Mouse (Mus musculus) erythroblast, embryonic 14.5 days (primary cell): Measurements from ENCODE around the gene Shisal2b. TPM values are rescaled to one million over a fixed set of nuclear protein-coding genes. Genes with fewer than 3 reads are reported as not detected.

ENCODE experiments used
- H3K27me3 ChIP-seq: 2 replicates; pipeline ENCODE4 v1.6.1; 2012; ENCODE audit warnings: inconsistent platforms; ENCODE audit not compliant: control insufficient read depth
- H3K36me3 ChIP-seq: 2 replicates; pipeline ENCODE4 v1.6.1; 2012; ENCODE audit warnings: mild to moderate bottlenecking, inconsistent platforms; ENCODE audit not compliant: control insufficient read depth
- H3K4me1 ChIP-seq: 2 replicates; pipeline ENCODE4 v1.6.1; 2012; ENCODE audit warnings: inconsistent platforms; ENCODE audit not compliant: control insufficient read depth
- H3K4me3 ChIP-seq: replicated peaks from 2 replicates; pipeline ENCODE3; 2012; ENCODE audit warnings: moderate library complexity, mild to moderate bottlenecking, inconsistent platforms
- H3K9me3 ChIP-seq: 2 replicates; pipeline ENCODE4 v1.6.1; 2012; ENCODE audit warnings: low read length, inconsistent platforms, mixed read lengths; ENCODE audit not compliant: control insufficient read depth
- GATA1 ChIP-seq: IDR thresholded peaks from 2 replicates; pipeline ENCODE4 v1.6.1; 2012; ENCODE audit warnings: low read length, inconsistent platforms, mixed read lengths
- TAL1 ChIP-seq: IDR thresholded peaks from 3 replicates; pipeline ENCODE4 v1.6.1; 2012; ENCODE audit warnings: low read length, inconsistent platforms, mixed read lengths
- polyA plus RNA-seq: library from polyadenylated mRNA; stranded (reverse); fragments of >175 nt; gene quantifications from 2 replicates; pipeline ENCODE4 v1.2.3, GENCODE M21; 2012

The Shisal2b gene
- polyA plus RNA-seq, 1 experiment: not detected

DNA sequence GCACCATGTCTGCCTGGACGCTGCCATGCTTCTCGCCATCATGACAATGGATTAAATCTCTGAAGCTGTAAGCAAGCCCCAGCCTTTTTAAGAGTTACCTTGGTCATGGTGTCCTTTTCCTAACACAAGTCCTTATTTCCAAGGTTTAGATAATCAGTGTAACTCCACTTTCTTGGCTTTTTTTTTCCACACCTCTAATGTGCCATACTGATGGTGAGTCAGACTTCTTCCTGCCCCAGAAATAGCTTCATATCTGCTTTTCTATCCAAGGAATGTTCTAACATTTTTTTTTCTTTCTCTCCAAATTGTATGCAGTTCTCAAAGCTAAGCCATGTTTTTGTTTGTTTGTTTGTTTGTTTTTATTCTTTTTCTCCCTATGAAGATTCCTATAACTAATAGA is 6.2 kb upstream of the Shisal2b start:
- Histone ChIP-seq H3K4me3 (no peak overlapping the region), H3K27me3 (peaks cover 4% of the 10 kb centered on the region; the same call in 1 of the 2 replicates), H3K4me1 (no peaks in the 10 kb centered on the region), H3K36me3 (no peaks in the 10 kb centered on the region), H3K9me3 (no peaks in the 10 kb centered on the region)
- TF ChIP-seq TAL1: no peak
- TF ChIP-seq GATA1: no peak

DNA sequence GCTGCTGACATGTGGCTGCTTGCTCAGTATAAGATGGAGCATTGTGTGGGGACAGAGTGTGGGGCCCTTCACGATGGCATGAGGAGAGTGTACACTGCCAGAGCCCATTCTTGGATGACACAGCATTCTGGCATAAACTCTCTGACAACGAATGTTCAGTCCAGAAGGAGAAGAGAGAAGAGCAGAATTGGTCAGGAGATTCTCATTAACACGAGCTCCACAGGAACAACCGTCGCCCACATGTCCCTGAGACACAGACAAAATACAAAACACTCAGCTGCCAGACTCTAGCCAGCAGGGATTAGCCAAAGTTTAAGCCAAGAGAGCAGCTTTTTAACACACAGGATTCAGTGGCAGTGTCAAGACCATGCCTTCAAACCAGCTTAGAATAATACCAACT is 3.0 kb upstream of the Shisal2b start:
- H3K4me1 ChIP-seq: peaks cover 7% of the 10 kb centered on the region
- H3K36me3 ChIP-seq: no peaks in the 10 kb centered on the region
- H3K4me3 ChIP-seq: no peak overlapping the region
- H3K9me3 ChIP-seq: no peaks in the 10 kb centered on the region
- peaks cover 32% of the 10 kb centered on the region for H3K27me3 ChIP-seq
- TF ChIP-seq GATA1: no peak
- TF ChIP-seq TAL1: no peak

DNA sequence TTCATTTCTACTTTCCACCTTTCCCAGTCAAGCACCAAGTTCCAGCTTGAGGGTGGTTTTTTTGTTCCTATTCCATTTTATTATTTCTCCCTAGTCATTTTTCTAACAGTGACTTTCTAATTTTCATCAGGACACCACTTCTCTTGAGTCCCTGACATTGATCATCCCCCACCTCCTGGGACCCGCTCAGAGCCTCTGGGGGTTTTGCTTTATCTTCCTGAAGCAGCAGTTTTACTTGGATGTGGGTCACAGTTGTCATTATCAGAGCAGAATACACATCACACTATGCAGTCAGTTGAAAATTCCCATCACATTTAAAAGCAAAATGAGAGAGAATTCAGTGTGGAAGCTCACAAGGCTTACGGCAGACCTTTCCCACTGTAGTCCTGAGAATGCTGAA is 10.0 kb downstream of the Shisal2b start:
- TF ChIP-seq GATA1 (no peak), TAL1 (no peak)

DNA sequence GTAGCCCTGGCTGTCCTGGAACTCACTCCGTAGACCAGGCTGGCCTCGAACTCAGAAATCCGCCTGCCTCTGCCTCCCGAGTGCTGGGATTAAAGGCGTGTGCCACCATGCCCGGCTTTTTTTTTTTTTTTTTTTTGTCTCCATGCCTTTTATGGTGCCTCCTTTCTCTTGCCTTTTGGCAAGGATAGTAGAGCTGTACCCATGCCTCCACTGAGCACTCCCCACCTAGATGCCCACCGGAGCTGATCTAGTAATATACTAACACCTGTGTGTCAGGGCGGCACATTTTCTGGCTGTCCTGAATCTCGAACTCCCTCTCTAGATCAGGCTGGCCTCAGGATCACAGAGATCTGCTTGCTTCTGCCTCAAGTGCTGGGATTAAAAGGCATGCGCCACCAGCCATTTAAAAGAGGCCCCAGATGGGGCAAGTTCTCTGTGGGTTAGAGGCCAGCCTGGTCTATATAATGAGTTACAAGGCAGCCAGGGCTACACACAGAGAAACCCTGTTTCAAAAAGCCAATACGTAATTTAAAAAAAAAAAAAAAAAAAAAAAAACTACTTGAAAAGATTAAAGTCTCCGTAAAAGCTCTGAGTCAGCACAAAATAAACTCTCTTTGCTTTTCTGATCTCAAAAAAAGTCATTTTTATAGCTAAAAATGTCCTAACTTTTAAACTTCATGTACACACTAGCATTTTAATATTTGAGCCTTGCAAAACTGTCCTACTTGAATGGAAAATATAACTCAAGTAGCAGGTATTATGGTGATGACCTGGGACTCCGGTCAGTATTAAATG is 20.2 kb downstream of the Shisal2b start:
- Histone ChIP-seq H3K9me3 (no peaks in the 10 kb centered on the region), H3K36me3 (peaks cover 5% of the 10 kb centered on the region), H3K4me1 (0 out of 2 replicates have a peak, but pooled peaks cover 2% of the 10 kb centered on the region), H3K27me3 (no peaks in the 10 kb centered on the region), H3K4me3 (no peak overlapping the region)
- TF ChIP-seq TAL1: no peak
- no peak for TF ChIP-seq GATA1

More for the DNA sequence above, 10.0 kb downstream of the Shisal2b start:
- Histone ChIP-seq H3K9me3 (no peaks in the 10 kb centered on the region), H3K4me3 (no peak overlapping the region), H3K27me3 (no peaks in the 10 kb centered on the region), H3K36me3 (no peaks in the 10 kb centered on the region), H3K4me1 (no peaks in the 10 kb centered on the region)

DNA sequence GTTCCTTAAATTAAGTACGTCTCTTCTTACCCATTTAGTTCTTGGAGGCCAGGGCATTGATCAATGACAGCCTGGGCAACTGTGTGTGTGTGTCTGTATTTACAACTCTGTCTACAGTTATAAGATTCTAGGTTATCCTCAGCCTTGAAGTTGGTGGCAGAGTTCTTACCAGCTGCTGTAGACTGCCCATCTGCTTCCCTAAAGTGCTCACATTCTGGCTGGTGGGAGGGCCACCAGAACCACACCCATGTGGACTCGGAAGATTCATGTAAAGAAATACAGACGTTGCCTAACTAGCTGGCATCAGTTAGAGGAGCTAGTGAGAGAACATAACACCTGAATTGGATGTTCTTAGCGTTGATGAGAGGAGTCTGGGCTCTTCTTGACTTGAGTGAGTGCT is 21.8 kb downstream of the Shisal2b start:
- Histone ChIP-seq H3K4me1 (0 out of 2 replicates have a peak, but pooled peaks cover 2% of the 10 kb centered on the region), H3K4me3 (no peak overlapping the region), H3K9me3 (no peaks in the 10 kb centered on the region), H3K36me3 (peaks cover 16% of the 10 kb centered on the region), H3K27me3 (no peaks in the 10 kb centered on the region)
- TF ChIP-seq GATA1 (no peak), TAL1 (no peak)

DNA sequence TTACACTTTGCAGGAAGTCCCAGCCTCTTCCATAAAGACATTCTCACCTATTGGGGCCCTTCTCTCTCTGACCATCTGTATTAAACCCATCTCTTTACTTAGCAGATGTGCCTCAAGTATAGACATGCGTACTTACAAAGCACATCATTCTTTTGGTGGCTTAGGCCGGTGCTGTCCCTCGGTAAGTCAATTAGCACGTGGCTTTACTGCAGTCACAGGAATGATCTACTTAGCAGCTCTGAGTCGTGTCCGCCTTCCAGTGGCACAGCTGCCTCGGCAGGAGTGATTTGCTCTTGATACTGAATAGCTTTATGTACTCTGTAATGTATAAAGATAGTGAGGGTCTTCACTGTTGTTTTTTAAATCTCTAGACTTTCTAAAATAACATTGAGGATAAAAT is 26.1 kb downstream of the Shisal2b start:
- H3K27me3 ChIP-seq: no peaks in the 10 kb centered on the region
- no peaks in the 10 kb centered on the region for H3K4me1 ChIP-seq
- peaks cover 46% of the 10 kb centered on the region for H3K36me3 ChIP-seq
- H3K4me3 ChIP-seq: no peak overlapping the region
- H3K9me3 ChIP-seq: no peaks in the 10 kb centered on the region
- TF ChIP-seq TAL1 (no peak), GATA1 (no peak)

DNA sequence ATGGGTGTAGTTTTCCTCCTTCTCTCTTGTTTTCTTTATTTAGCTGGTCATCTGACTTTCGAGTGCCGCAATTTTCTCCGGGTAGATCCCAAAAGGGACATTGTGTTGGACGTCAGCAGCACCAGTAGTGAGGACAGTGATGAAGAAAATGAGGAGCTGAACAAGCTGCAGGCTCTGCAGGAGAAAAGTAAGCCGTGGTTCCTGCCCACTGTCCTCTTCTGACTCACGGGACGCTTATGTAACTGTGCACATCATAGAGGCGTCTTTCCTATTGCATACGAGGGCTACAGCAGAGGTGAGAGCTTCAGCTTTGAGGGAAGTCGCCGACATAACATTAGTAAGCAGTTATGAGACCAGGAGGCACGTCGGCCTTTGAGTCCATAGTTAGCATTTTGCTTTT is 30.9 kb downstream of the Shisal2b start:
- no peaks in the 10 kb centered on the region for H3K4me1 ChIP-seq
- TF ChIP-seq GATA1 (no peak), TAL1 (no peak)
- no peaks in the 10 kb centered on the region for H3K27me3 ChIP-seq
- peaks cover 77% of the 10 kb centered on the region for H3K36me3 ChIP-seq
- H3K4me3 ChIP-seq: no peak overlapping the region
- peaks cover 11% of the 10 kb centered on the region for H3K9me3 ChIP-seq

DNA sequence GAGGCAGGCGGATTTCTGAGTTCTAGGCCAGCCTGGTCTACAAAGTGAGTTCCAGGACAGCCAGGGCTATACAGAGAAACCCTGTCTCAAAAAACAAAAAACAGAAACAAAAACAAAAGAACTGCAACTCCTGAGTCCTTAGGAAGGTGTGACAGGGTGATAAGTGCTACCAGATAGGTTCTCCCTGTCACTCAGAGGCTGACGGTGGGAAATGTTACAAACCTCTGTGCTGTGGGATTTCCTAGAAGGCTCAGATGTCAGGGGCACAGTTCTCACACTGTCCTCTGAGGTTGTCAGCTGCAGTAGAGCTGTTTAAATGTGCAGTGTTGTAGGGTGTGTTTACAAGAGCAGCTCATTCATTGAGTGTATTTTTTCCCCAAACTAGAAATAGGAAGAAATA is 38.2 kb downstream of the Shisal2b start:
- Histone ChIP-seq H3K4me3 (no peak overlapping the region), H3K4me1 (peaks cover 26% of the 10 kb centered on the region), H3K9me3 (peaks cover 19% of the 10 kb centered on the region), H3K27me3 (no peaks in the 10 kb centered on the region), H3K36me3 (peaks cover 47% of the 10 kb centered on the region)
- TF ChIP-seq GATA1: no peak
- no peak for TF ChIP-seq TAL1

DNA sequence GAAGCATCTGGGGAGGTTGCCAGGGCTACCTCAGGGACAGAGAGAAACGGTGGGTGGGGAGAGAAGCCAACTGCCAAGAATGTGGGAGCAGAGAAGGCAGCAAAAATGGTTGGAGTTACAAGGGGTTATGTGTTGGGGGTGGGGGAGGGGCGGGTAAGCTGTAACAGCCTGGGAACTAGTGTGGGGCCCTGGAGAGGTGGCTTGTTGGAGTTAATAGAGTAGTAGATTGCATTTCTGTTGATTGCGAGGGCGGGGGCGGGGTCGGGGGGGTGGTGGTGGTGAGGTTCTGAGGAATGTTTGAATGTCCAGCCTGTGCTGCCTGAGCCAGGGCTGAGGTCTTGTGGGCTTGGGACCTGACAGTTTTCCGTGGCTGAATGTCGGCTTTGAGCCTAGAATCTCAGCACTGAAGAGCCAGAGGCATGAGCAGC is 41.3 kb downstream of the Shisal2b start:
- peaks cover 50% of the 10 kb centered on the region for H3K4me1 ChIP-seq

More for the DNA sequence above, 41.3 kb downstream of the Shisal2b start:
- H3K9me3 ChIP-seq: peaks cover 5% of the 10 kb centered on the region
- peaks cover 33% of the 10 kb centered on the region for H3K36me3 ChIP-seq
- TF ChIP-seq GATA1 (no peak), TAL1 (no peak)
- no peaks in the 10 kb centered on the region for H3K27me3 ChIP-seq
- no peak overlapping the region for H3K4me3 ChIP-seq
